Mouse (Mus musculus): ENCODE results near the gene Baiap3. TPM values are rescaled to one million over a fixed set of nuclear protein-coding genes. Genes with fewer than 3 reads are reported as not detected.

The Baiap3 gene
- polyA plus RNA-seq, 1 experiment from 2014 or later = 2.3 TPM

DNA sequence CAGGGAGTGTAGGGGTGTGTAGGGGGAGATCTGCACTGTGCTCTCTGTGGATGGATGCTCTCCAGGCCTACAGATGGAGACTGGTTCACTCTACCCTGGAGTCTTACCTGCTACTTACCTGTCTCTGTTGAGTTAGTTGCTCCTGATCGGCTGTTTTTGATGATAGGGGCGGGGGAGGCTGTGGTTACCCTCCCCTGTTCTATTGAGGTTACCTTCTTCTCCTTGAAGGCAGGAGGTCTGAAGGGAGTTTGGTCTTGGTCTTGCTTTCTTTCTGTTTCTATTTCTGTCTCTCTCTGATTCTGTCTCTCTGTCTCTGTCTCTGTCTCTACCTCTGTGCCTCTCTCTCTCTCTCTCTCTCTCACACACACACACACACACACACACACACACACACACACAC is 1.1 kb downstream of the Baiap3 start:
- Histone ChIP-seq H3K4me3 (ENCODE audit: low read depth, low read length) (no peak overlapping the region), H3K9me3 (ENCODE audit: control insufficient read depth, low read depth, low read length) (no peaks in the 10 kb centered on the region), H3K4me2 (replicated peaks; ENCODE audit: low read depth, low read length) (no peak overlapping the region), H3K4me1 (ENCODE audit: control insufficient read depth, insufficient read depth, low read length) (peaks cover 3% of the 10 kb centered on the region; the same call in 1 of the 2 replicates), H3K27me3 (ENCODE audit: control insufficient read depth, insufficient read depth, low read length) (0 out of 2 replicates have a peak, but pooled peaks cover 2% of the 10 kb centered on the region), H3K36me3 (ENCODE audit: control insufficient read depth, insufficient read depth, low read length) (peaks cover 9% of the 10 kb centered on the region), H3K27ac (ENCODE audit: low read length) (no peak overlapping the region), H3K9ac (replicated peaks; ENCODE audit: low read depth, low read length) (no peak overlapping the region)
- ATAC-seq (ENCODE audit: insufficient number of reproducible peaks, insufficient read depth, low FRiP score, low read depth) = no peak
- 51% methylated on average over 2 of the region's 2 CpGs for WGBS

- Histone ChIP-seq H3K36me3 (ENCODE audit: control insufficient read depth, insufficient read depth, low read length) (no peaks in the 10 kb centered on the region), H3K4me2 (replicated peaks; ENCODE audit: low read depth, low read length) (no peak overlapping the region), H3K9ac (replicated peaks; ENCODE audit: low read depth, low read length) (no peak overlapping the region), H3K9me3 (ENCODE audit: control insufficient read depth, low read depth, low read length) (no peaks in the 10 kb centered on the region), H3K4me1 (ENCODE audit: control insufficient read depth, insufficient read depth, low read length) (peaks cover 3% of the 10 kb centered on the region; the same call in 1 of the 2 replicates), H3K27ac (ENCODE audit: low read length) (no peak overlapping the region), H3K4me3 (ENCODE audit: low read depth, low read length) (no peak overlapping the region), H3K27me3 (ENCODE audit: control insufficient read depth, insufficient read depth, low read length) (0 out of 2 replicates have a peak, but pooled peaks cover 2% of the 10 kb centered on the region)
- ATAC-seq (ENCODE audit: insufficient number of reproducible peaks, insufficient read depth, low FRiP score, low read depth) = no peak
- 30% methylated on average over 10 of the region's 10 CpGs for WGBS
Observed at GRCm38 (mm10) chr17:25253760-25254159, 2.4 kb downstream of the Baiap3 start.

DNA sequence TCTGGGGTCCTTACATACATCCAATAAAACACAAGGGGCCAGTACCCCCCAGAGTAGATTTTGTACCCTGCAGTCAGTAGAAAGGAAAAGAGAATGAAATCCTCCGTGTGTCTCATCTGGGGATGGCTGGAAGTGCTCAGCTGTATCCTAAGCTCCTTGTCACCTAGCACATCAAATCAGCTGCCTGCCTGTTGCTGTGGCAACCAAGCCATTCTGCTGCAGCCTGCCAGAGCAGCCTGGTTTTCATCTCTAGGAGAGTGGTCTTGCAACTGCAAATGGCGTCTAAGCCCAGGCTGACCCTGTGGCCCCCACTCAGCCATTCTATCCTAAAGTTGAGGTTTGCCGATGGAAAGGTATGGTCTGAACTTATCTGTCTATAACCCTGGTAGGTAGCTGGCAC is 3.5 kb downstream of the Baiap3 start:
- peaks cover 3% of the 10 kb centered on the region; the same call in 1 of the 2 replicates for H3K4me1 ChIP-seq (ENCODE audit: control insufficient read depth, insufficient read depth, low read length)
- no peak overlapping the region for H3K27ac ChIP-seq (ENCODE audit: low read length)
- no peak overlapping the region for H3K9ac ChIP-seq (replicated peaks; ENCODE audit: low read depth, low read length)
- 37% methylated on average over 3 of the region's 3 CpGs for WGBS
- no peaks in the 10 kb centered on the region for H3K9me3 ChIP-seq (ENCODE audit: control insufficient read depth, low read depth, low read length)
- H3K4me3 ChIP-seq (ENCODE audit: low read depth, low read length) = no peak overlapping the region
- ATAC-seq (ENCODE audit: insufficient number of reproducible peaks, insufficient read depth, low FRiP score, low read depth) = no peak
- H3K36me3 ChIP-seq (ENCODE audit: control insufficient read depth, insufficient read depth, low read length) = no peaks in the 10 kb centered on the region
- no peak overlapping the region for H3K4me2 ChIP-seq (replicated peaks; ENCODE audit: low read depth, low read length)
- 0 out of 2 replicates have a peak, but pooled peaks cover 2% of the 10 kb centered on the region for H3K27me3 ChIP-seq (ENCODE audit: control insufficient read depth, insufficient read depth, low read length)

- Histone ChIP-seq H3K27ac (ENCODE audit: low read length) (no peak overlapping the region), H3K4me1 (ENCODE audit: control insufficient read depth, insufficient read depth, low read length) (no peaks in the 10 kb centered on the region), H3K4me2 (replicated peaks; ENCODE audit: low read depth, low read length) (no peak overlapping the region), H3K36me3 (ENCODE audit: control insufficient read depth, insufficient read depth, low read length) (no peaks in the 10 kb centered on the region), H3K9ac (replicated peaks; ENCODE audit: low read depth, low read length) (no peak overlapping the region), H3K9me3 (ENCODE audit: control insufficient read depth, low read depth, low read length) (no peaks in the 10 kb centered on the region), H3K27me3 (ENCODE audit: control insufficient read depth, insufficient read depth, low read length) (0 out of 2 replicates have a peak, but pooled peaks cover 2% of the 10 kb centered on the region), H3K4me3 (ENCODE audit: low read depth, low read length) (no peak overlapping the region)
- no peak for ATAC-seq (ENCODE audit: insufficient number of reproducible peaks, insufficient read depth, low FRiP score, low read depth)
- WGBS = 74% methylated on average over 8 of the region's 8 CpGs
Observed at GRCm38 (mm10) chr17:25250181-25250835, 5.9 kb downstream of the Baiap3 start.

DNA sequence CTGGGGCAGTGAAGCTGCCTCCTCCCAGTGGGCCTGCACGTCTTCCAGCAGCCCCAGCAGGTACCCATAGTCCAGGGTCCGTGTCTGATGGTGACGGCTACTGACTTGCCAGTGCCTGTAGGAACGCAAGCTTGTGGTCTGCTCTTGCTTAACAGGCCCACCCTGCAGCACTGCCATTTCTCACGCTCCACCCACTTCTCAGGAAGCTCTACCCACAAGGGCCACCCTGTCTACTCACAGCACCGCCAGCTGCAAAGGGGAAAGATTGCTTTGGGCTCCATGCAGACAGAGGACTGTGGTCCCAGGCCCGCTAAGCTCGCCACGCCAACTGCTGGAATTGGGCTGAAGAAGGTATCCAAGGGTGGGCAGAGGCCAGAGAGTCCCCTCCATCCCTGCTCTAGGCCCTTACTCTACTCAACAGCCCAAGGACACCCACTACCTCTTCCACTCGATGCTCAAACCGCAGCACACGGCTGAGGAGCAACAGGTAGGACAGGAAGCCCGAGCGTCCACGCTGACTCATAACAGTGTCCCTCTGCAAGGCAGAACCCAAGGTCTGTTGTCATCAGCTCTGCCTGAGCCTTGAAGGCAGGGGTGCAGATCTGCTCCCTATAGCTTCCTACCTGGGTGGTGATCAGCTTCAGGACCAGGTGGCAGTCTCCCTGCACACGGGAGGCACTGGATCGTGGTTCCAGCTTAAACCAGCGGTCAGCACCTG is 8.0 kb downstream of the Baiap3 start:
- 80% methylated on average over 18 of the region's 18 CpGs for WGBS
- Histone ChIP-seq H3K9ac (replicated peaks; ENCODE audit: low read depth, low read length) (no peak overlapping the region), H3K4me3 (ENCODE audit: low read depth, low read length) (no peak overlapping the region), H3K27me3 (ENCODE audit: control insufficient read depth, insufficient read depth, low read length) (no peaks in the 10 kb centered on the region), H3K27ac (ENCODE audit: low read length) (no peak overlapping the region), H3K4me2 (replicated peaks; ENCODE audit: low read depth, low read length) (no peak overlapping the region), H3K9me3 (ENCODE audit: control insufficient read depth, low read depth, low read length) (no peaks in the 10 kb centered on the region), H3K4me1 (ENCODE audit: control insufficient read depth, insufficient read depth, low read length) (no peaks in the 10 kb centered on the region), H3K36me3 (ENCODE audit: control insufficient read depth, insufficient read depth, low read length) (peaks cover 10% of the 10 kb centered on the region)
- no peak for ATAC-seq (ENCODE audit: insufficient number of reproducible peaks, insufficient read depth, low FRiP score, low read depth)

DNA sequence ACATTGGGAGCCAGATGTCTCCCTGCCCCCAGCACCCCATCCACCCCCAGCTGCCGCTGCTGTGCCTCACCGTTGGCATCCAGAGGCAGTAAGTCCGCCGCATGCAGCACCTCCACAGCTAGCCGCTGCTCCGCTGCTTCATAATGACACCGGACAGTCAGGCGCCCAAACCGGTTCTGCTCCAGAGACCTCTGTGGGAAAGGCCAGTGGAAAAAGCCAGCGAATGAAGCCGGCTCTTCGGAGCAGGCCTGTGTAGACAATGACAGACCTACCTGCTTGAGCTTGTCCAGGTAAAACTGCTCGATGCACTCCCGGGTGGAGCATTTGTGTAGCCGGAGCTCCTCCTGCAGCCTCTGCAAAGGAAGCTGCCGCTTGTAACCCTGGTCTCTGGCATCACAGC is 11.9 kb downstream of the Baiap3 start:
- Histone ChIP-seq H3K27ac (ENCODE audit: low read length) (no peak overlapping the region), H3K9ac (replicated peaks; ENCODE audit: low read depth, low read length) (no peak overlapping the region), H3K4me2 (replicated peaks; ENCODE audit: low read depth, low read length) (no peak overlapping the region), H3K27me3 (ENCODE audit: control insufficient read depth, insufficient read depth, low read length) (no peaks in the 10 kb centered on the region), H3K36me3 (ENCODE audit: control insufficient read depth, insufficient read depth, low read length) (peaks cover 17% of the 10 kb centered on the region), H3K9me3 (ENCODE audit: control insufficient read depth, low read depth, low read length) (no peaks in the 10 kb centered on the region), H3K4me3 (ENCODE audit: low read depth, low read length) (no peak overlapping the region), H3K4me1 (ENCODE audit: control insufficient read depth, insufficient read depth, low read length) (0 out of 2 replicates have a peak, but pooled peaks cover 11% of the 10 kb centered on the region)
- ATAC-seq (ENCODE audit: insufficient number of reproducible peaks, insufficient read depth, low FRiP score, low read depth) = no peak
- 77% methylated on average over 16 of the region's 16 CpGs for WGBS

DNA sequence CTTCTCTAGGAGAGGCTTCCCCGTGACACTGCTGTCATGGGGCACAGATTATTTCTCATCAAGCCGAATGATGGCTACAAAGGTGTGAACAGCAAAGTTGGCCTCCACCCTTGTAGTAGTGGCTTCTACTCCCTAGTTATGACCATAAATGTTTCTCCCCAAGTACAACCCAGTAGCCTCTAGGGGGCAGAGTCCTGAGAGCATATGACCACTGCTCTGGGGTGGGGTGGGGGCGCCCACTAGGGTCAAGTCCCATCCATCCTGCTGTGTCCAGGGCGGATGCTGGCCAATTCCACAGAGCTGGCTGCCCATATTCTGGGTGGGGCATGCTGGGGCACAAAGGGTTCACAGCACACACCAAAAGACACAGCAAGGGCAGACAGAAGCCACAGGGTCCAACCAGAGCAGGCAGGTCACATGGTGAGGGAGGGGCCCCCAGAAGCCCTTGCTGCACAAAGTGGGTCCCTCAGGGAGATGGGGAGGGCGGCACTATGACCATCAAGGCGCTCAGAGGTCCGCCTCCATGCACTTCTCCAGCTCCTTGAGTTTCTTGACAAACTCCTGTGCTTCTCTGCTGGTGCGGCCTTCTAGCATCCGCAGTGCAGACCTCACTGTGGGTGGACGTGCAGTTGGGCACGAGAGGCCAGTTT is 12.9 kb downstream of the Baiap3 start:
- Histone ChIP-seq H3K27ac (ENCODE audit: low read length) (no peak overlapping the region), H3K36me3 (ENCODE audit: control insufficient read depth, insufficient read depth, low read length) (peaks cover 17% of the 10 kb centered on the region), H3K4me1 (ENCODE audit: control insufficient read depth, insufficient read depth, low read length) (0 out of 2 replicates have a peak, but pooled peaks cover 14% of the 10 kb centered on the region), H3K9ac (replicated peaks; ENCODE audit: low read depth, low read length) (no peak overlapping the region), H3K4me3 (ENCODE audit: low read depth, low read length) (no peak overlapping the region), H3K4me2 (replicated peaks; ENCODE audit: low read depth, low read length) (no peak overlapping the region), H3K9me3 (ENCODE audit: control insufficient read depth, low read depth, low read length) (no peaks in the 10 kb centered on the region), H3K27me3 (ENCODE audit: control insufficient read depth, insufficient read depth, low read length) (no peaks in the 10 kb centered on the region)
- 85% methylated on average over 11 of the region's 11 CpGs for WGBS
- no peak for ATAC-seq (ENCODE audit: insufficient number of reproducible peaks, insufficient read depth, low FRiP score, low read depth)
